Mouse (Mus musculus) layer of hippocampus, adult 9-10 months (tissue): ENCODE results near the gene Unc119b.
"Not testable (repeated sequence)": the region's sequence is repeated elsewhere in the genome, so short reads cannot be mapped to it uniquely, and the experiment has no call there.

ENCODE experiments used
- DNase-seq: peaks from one replicate; pipeline ENCODE4 v3.0.0; 2022; ENCODE audit warnings: low spot score

Unc119b gene

DNA sequence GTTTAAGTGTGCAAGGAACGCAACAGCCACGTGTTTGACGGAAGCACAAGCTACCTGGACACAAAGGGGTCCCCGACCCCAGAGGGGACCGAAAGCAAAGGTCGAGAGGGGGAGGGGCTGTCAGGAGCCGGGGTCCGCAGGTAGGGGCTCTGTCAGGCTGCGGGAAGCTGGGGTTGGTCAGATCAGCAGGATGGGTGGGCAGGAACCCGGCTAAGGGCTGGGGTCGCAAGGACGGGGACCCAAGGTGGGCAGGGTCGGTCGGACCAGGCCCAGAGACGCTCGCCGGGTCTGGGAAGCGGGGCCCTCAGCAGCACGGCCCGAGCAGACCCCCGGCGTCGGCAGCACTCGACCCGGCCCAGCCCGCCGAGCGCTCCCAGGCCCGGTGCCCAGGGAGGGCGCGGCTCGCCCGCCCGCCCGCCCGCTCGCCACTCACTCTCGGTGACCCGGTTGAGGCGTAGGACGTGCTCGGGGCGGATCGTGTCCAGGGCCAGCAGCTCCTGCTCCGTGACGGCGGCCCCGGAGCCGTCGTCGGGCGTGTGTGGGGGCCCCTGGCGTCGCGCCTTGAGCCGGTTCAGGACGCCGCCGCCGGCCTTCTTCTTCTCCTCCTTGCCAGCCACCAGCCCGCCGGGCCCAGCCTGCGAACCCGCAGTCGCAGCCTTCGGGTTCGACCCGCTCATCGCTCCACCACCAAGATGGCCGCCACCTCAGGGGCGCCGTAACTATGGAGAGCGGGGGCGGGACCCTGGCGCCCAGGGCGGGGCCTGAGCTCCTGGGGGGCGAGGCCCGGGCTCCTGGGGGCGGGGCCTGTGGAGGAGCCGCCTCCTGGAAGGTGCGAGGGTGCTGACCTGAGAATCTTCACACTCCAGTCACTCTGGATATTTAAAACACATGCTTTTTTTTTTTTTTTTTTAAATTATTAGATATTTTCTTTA lies at the start of gene Unc119b:
Unc119b (minus strand) TSS at position 742 of the 932 bp plus-strand sequence.
- DNase-seq = peak; percentile 57

GRCm38 (mm10) chr5:115183482-115183881 lies 48.7 kb upstream of the Unc119b start:
- no peak for DNase-seq

DNA sequence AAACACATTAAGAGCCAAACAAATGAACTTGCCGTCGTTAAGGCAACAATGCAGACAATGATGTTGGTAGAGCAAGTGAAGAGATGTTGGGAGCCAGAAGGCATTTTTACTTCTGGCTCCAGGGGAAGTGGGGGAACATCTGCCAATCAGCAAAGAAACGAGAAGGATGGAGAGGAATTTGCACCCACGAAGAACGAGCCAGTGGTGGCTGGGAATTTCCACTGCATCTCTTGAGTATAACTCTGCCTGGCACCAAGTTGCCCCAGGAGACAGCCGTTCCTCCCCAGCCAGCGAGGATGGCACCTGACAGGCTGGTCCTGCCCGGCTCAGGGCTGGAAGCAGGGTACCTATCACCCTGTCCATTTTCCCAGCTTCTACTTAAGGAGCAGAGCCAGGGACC lies 48.1 kb upstream of the Unc119b start:
- DNase-seq = no peak

- no peak for DNase-seq
Observed at GRCm38 (mm10) chr5:115181248-115181940, 46.6 kb upstream of the Unc119b start.

DNA sequence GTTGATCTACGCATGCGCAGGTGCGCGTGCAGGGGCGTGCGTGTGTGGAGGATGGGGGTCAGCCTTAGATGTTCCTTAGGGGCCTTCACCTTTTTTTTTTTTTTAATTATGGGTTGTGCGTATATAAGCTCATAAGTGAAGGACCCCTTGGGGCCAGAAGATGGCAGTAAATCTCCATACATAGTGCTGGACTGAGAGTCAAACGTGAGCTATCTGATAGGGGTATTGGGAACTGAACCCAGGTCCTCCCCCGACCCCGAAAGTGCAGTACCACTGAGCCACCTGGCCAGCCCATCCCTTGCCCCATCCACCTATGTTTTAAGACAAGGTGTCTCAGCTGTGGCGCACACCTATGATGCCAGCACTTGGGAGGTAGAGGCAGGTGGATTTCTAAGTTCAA lies 44.8 kb upstream of the Unc119b start:
- no peak for DNase-seq

DNA sequence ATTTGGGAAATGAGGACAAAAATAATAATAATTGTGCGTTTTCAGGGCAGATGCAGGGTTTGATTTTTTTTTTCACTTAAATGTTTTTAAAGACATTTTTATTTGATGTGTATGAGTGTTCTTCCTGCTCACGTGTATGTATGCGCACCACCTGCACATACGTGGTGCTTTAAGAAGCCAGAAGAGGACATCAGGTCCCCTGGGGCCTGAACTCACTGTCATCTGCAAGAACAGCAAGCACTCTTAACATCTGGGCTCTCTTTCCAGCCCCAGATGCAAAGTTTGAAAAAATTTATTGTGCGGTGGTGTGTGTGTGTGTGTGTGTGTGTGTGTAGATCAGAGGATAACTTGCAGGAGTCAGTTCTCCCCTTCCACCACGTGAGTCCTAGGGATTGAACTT lies 43.1 kb upstream of the Unc119b start:
- DNase-seq = no peak

- no peak for DNase-seq
Observed at GRCm38 (mm10) chr5:115174554-115174953, 39.8 kb upstream of the Unc119b start.

GRCm38 (mm10) chr5:115170150-115170549 lies 35.4 kb upstream of the Unc119b start:
- DNase-seq = no peak

- DNase-seq = no peak
Observed at GRCm38 (mm10) chr5:115168641-115169415, 34.1 kb upstream of the Unc119b start.

DNA sequence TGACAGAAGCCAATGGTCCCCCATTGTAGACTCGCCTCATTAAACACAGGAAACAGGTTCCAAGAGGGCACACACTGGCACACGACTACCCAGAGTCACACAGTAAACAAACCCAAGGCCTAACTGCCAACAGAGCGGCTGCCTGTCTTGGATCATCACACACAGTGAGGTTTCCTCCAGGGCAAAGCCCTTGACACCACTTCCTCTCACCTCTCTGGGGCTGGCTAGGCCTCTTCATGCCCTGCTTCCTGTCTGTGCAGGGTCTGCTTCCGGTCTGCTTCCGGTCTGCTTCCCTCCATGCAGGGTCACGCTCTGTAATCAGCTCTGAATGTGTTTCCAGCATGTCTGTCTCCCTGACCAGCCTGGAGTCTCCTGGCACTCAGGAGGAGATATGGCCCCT lies 32.6 kb upstream of the Unc119b start:
- no peak for DNase-seq

- no peak for DNase-seq
Observed at GRCm38 (mm10) chr5:115166815-115167194, 32.0 kb upstream of the Unc119b start.

- DNase-seq = no peak
Observed at GRCm38 (mm10) chr5:115165895-115166814, 31.4 kb upstream of the Unc119b start.

- DNase-seq = no peak
Observed at GRCm38 (mm10) chr5:115165351-115165750, 30.6 kb upstream of the Unc119b start.

DNA sequence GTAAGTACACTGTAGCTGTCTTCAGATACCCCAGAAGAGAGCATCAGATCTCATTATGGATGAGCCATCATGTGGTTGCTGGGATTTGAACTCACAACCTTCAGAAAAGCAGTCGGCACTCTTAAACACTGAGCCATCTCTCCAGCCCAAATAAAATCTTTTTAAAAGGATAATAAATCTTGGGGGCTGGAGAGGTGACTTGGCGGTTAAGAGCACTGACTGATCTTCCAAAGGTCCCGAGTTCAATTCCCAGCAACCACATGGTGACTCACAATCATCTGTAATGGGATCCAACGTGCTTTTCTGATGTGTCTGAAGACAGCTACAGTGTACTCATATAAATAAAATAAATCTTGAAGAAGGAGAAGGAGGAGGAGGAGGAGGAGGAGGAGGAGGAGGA lies 29.7 kb upstream of the Unc119b start:
- DNase-seq = not testable (repeated sequence)

DNA sequence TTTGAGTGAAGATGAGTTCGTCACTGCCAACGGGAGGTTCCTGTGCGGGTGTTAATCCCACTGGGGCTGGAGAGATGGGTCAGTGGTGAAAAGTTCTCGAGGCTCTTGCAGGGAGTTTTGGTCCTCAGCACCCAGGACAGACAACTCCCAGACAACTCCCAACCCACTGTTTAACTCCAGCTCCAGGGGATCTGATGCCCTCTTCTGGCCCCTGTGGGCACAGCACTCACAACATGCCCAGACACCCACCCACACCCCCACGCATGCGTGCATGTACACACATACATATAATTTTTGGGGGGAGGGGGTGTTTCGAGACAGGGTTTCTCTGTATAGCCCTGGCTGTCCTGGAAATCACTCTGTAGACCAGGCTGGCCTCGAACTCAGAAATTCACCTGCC lies 28.8 kb upstream of the Unc119b start:
- DNase-seq = no peak

GRCm38 (mm10) chr5:115161940-115162279 lies 27.1 kb upstream of the Unc119b start:
- DNase-seq = not testable (repeated sequence)

DNA sequence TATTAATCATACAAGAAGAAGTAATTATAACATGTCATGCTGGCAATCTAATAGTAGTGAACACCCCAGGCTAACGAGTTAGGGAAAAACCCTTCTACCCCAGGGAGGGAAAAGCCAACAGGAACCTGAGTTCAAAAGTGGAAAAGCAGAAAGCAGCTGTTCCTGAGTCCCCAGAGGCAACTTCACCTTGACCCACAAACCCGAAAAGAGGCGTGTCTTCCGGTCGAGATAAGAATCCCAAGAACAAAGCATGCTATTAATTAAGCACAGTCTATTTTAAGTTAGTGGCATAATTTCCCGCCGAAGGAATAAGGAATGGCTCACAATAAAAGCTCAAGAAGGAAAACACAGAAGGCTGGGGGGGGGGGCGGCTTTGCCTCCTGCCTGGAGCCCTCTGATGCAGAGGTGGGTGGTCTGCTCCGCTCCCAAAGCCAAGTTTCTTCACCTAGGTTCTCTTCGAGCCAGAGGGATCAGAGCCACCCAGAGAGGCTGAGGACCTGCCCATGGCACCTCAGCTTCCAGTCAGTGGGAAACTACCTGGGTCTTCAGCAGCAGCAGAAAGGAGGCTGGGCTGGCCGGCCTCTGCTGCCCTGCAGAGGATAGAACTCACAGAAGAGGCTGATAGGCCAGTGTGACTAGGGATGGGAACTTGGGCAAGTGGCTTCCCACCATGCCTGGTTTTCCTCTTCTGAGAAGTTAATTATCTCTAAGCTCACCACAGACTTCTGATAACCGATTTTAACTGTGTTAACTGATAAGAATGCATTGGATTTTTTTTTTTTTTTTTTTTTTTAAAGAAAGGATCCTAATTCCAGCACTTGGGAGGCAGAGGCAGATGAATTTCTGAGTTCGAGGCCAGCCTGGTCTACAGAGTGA lies 26.5 kb upstream of the Unc119b start:
- DNase-seq = no peak

- no peak for DNase-seq
Observed at GRCm38 (mm10) chr5:115160655-115161054, 25.9 kb upstream of the Unc119b start.

GRCm38 (mm10) chr5:115159165-115159564 lies 24.4 kb upstream of the Unc119b start:
- no peak for DNase-seq
